Mouse (Mus musculus): ENCODE measurements around the gene Gpkow.
A peak's percentile ranks its signal among the peaks of the same experiment; 100 is the strongest.

Gpkow gene

GRCm38 (mm10) chrX:7696954-7697381, at the start of gene Gpkow:
Gpkow (plus strand) TSS chrX:7697131.
- ATAC-seq (ENCODE audit: insufficient number of reproducible peaks, low FRiP score, low TSS enrichment): peak; percentile 100

- peak; percentile 94 for ATAC-seq (ENCODE audit: insufficient number of reproducible peaks, low FRiP score, low TSS enrichment)
Observed at GRCm38 (mm10) chrX:7648671-7649304, 48.1 kb upstream of the Gpkow start.

GRCm38 (mm10) chrX:7657221-7657639, 39.7 kb upstream of the Gpkow start, which contains the start of gene Prickle3:
Prickle3 (plus strand) TSS chrX:7657260.
- ATAC-seq (ENCODE audit: insufficient number of reproducible peaks, low FRiP score, low TSS enrichment): 0 out of 2 replicates have a peak, but pooled peaks have one; percentile 20

- no peak for ATAC-seq (ENCODE audit: insufficient number of reproducible peaks, low FRiP score, low TSS enrichment)
Observed at GRCm38 (mm10) chrX:7658031-7658784, 38.7 kb upstream of the Gpkow start.

DNA sequence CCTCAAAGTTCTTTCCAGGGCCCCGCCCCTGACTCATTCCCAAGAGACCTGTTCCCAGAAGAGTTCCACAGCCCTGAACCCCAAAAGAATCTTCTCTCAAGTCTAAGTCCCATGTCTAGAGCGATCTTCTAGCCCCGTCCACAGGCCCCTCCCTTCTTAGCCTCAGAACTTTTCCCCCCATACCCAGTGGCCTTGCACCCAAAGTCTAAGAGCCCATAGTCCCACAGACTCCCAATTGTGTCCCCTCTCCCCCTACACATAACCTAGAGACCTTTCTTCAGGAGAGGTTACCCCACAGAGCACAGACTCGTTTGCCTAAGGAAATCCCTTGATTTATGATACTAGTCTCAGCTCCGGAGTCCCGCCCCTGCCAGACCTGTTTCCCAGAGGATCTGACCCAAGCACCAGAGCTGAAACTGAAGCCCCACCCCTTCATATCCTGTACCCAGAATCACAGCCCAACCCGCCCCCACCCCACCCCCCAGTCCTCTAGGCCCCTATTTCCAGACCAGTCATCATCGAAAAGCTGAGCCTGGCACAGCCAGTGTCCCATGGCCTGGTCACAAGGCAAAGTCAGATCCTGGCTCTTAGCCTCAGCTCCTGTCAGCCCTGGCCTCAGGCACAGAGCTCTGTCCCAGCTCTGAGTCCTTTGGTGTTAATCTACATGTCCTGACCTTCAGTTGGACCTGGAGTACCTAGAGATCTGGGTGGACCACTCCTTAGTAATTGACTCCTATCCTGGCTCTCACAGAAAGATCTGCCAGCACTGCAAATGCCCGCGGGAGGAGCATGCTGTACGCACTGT, 37.9 kb upstream of the Gpkow start:
- ATAC-seq (ENCODE audit: insufficient number of reproducible peaks, low FRiP score, low TSS enrichment): no peak

DNA sequence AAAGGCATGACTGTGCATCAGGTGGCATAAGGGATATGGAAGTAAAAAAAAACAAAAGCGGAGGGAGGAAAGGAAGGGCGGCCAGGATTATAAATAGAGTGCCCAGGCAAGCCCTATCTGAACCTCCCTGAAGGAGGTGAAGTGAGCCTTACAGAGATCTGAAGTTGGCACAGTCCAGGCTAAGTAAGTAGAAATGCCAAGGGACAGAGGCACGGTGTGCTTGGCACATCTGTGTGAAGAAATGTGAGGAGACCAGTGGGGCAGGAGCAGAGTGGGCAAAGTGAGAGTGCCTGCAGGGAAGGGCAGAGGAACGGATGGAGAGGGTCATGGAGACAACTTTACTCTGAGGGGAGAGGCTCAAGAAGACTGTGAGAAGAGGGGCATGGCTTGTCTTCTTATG, 35.8 kb upstream of the Gpkow start:
- ATAC-seq (ENCODE audit: insufficient number of reproducible peaks, low FRiP score, low TSS enrichment): no peak

- no peak for ATAC-seq (ENCODE audit: insufficient number of reproducible peaks, low FRiP score, low TSS enrichment)
Observed at GRCm38 (mm10) chrX:7662936-7663335, 34.0 kb upstream of the Gpkow start.

DNA sequence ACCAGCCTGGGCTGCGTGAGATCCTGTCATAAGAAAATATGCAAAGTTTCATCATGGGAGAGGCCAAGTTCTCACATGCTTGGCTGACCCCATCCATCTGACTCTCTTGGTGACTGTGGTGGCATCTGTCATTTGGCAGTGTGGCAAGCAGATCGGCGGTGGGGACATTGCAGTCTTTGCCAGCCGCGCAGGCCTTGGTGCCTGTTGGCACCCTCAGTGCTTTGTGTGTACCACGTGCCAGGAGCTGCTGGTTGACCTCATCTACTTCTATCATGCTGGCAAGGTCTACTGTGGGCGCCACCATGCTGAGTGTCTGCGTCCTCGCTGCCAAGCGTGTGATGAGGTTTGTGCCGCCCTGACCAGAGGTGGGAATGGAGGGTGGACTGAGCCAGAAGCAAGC, 32.1 kb upstream of the Gpkow start:
- ATAC-seq (ENCODE audit: insufficient number of reproducible peaks, low FRiP score, low TSS enrichment): peak; percentile 80

DNA sequence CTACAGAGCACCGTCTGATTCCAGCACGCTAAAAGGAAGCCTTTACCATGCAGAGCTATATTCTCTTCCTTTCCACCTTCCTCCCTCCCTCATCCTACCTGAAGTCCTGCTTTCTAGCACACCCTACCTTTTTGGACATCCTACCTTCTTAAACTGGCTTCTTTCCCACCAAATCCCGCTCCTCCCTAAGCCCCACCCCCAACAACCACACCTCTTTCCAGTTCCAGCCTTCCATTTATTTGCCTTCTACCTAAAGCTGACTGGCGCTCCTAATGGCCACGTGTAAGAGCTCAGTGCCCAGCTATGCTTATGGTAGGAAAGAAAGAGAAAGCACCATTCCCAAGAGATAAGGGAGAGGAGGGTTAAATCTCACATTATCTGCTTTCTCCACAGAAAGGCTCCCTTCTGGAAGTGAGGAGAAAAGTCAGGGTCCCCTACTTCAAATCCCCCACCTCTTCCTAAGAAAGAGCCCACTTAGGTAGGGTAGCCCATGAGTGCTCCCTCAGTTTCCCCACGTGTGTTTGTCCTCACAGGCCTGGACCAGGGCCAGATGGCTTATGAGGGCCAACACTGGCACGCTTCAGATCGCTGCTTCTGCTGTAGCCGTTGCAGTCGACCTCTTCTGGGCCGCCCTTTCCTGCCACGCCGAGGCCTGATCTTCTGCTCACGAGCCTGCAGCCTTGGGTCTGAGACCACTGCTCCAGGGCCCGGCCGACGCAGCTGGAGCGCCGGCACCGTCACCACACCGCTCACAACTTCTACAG, 31.0 kb upstream of the Gpkow start:
- no peak for ATAC-seq (ENCODE audit: insufficient number of reproducible peaks, low FRiP score, low TSS enrichment)

- ATAC-seq (ENCODE audit: insufficient number of reproducible peaks, low FRiP score, low TSS enrichment): no peak; the same call in 1 of the 2 replicates
Observed at GRCm38 (mm10) chrX:7670390-7670881, 26.5 kb upstream of the Gpkow start.

DNA sequence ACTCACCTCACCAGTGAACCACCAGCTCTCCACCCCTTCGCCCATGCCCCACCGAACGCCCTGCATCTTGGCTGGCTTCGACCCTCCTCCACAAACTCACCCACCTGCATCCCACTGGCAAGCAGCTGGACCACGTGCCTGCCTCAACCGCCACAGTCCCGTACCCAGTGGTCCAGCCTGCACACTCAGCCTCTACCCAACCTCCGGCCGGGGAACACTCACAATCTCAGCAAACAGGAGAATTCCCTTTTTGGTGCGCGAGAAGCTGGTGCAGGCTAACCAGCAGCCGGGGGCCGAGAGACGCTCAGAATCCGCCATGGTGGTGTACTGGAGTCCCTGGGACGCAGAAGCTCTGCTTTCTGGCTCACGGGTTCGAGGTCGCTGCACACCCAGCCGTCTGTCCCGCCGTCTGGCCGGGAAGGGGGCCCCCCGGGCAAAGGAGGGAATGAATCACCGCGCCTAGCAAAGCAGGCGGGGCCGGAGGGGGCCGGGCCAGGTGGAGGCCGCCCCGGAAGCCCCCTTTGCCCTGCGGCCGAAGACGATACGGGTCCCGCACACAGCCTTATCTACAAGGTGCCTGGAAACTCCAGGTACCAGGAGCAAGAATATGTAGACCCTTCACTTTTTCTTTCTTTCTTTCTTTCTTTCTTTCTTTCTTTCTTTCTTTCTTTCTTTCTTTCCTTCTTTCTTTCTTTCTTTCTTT, 25.9 kb upstream of the Gpkow start, which contains the start of gene Plp2:
Gene Plp2 (minus strand): TSS at position 470 of the 703 bp plus-strand sequence.
- no peak for ATAC-seq (ENCODE audit: insufficient number of reproducible peaks, low FRiP score, low TSS enrichment)

GRCm38 (mm10) chrX:7672739-7673138, 24.2 kb upstream of the Gpkow start:
- no peak for ATAC-seq (ENCODE audit: insufficient number of reproducible peaks, low FRiP score, low TSS enrichment)

- no peak for ATAC-seq (ENCODE audit: insufficient number of reproducible peaks, low FRiP score, low TSS enrichment)
Observed at GRCm38 (mm10) chrX:7673578-7674281, 23.2 kb upstream of the Gpkow start.

- no peak for ATAC-seq (ENCODE audit: insufficient number of reproducible peaks, low FRiP score, low TSS enrichment)
Observed at GRCm38 (mm10) chrX:7674284-7675000, 22.5 kb upstream of the Gpkow start.

- ATAC-seq (ENCODE audit: insufficient number of reproducible peaks, low FRiP score, low TSS enrichment): no peak
Observed at GRCm38 (mm10) chrX:7675001-7675380, 21.9 kb upstream of the Gpkow start.

- no peak for ATAC-seq (ENCODE audit: insufficient number of reproducible peaks, low FRiP score, low TSS enrichment)
Observed at GRCm38 (mm10) chrX:7678986-7679385, 17.9 kb upstream of the Gpkow start.

- peak; percentile 93 for ATAC-seq (ENCODE audit: insufficient number of reproducible peaks, low FRiP score, low TSS enrichment)
Observed at GRCm38 (mm10) chrX:7679405-7680056, 17.4 kb upstream of the Gpkow start.

GRCm38 (mm10) chrX:7680057-7680412, 16.9 kb upstream of the Gpkow start:
- ATAC-seq (ENCODE audit: insufficient number of reproducible peaks, low FRiP score, low TSS enrichment): peak; percentile 40; the same call in 1 of the 2 replicates

All from cerebellum, adult (tissue).